Mouse (Mus musculus) cerebellum, adult 9-10 months (tissue): ENCODE measurements at regions not wholly inside any gene's neighbourhood (a gene's known extent, or its start where the extent isn't known, plus 50 kb on each side); places are given as distances from the start of the nearest gene placed in this dataset.

Source experiments
- DNase-seq: peaks from one replicate; pipeline ENCODE4 v3.0.0; 2022

DNA sequence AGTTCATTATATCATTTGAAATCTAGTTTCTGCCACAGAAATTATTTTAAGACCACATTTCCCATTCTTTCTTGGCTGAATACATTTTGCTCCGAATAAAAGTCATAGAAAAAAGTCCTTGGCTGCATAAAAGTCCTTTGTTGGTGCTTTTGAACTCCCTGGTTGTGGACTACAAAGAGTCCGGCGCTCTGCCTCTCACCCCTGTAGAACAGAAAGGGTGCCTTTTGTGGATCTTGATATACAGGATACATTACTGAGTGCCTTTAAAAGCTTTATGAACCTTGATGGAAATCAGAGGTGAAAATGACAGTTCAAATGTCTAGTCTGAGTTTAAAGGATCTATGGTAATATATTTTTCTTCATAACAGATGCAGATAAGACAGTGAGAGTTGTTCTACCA lies 355.5 kb downstream of the Anxa1 start:
- DNase-seq: no peak

DNA sequence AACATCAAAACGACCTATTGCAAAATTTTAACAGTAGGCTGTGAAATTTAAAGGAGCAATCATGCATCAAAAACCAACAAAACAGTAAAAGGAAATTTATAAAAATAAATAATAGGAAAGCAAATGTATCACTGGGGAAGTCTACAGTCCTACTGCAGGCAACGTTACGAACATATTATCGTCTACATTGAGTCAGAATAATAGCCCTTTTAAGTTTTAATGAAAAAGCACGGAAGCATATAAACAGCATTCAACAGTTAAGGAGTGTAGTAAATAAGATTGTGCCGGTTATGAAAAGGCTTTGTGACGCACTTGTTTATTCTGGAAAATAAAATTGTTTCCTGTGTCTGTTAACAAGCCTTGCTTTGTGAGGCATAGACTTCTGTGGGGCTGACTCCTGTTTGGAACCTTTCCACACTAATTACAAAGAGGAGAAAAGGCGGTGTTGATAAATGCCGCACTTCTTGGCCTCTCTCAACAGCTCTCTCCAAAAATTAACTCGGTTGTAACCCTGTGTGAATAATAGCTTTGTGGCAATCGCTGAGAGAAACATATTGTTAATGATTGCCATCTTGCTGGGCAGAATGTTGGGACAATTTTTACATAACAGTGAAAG lies 363.0 kb downstream of the Anxa1 start:
- DNase-seq: no peak

DNA sequence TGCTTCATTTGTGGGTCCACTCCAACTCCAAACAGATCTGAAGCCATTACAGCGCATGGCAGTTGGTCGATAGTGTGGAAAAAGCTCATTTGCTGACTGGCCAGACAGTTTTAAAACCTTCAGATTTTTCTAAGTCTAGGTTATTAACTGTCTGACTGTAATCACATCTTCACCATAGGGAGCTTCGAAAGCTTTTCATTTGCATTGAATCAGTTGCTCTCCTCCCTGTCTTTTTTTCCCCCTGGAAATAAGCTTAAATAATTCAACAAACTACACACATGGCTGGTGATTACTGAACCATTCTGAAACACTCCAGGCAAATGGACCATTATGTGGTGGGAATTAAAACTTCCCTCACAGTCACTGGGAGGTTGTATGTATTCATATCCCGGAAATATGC lies 376.6 kb downstream of the Anxa1 start:
- DNase-seq: no peak

DNA sequence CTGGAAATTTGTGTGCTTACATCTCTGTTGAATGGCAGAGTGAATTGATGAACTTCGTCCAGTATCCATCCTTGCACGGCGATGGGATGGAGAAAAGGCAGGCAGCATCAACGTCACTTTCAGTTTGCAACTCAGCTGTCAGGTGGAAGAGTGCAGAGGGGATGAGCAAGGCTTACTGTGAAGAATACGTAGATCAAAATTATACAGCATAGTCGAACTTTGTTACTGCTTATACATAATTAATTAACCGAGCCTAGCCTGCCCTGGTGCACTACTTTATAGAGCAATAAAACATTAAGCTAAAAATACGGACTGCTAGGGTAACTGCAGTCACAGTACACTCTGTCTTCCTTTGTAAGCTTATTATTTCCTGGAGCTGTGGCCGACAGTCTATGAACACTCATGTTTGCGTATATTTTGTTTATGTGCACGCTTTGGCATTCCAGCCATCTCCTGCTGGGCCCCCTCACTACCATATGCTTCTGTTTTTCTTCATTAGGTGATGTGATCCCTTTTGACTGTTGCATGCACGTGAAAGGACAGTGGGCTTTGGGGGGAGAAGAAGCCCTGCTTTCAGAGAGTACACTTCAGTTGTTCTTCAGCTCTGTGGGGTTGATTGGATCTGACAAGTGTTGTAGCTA lies 380.8 kb downstream of the Anxa1 start:
- peak; percentile 57 for DNase-seq

DNA sequence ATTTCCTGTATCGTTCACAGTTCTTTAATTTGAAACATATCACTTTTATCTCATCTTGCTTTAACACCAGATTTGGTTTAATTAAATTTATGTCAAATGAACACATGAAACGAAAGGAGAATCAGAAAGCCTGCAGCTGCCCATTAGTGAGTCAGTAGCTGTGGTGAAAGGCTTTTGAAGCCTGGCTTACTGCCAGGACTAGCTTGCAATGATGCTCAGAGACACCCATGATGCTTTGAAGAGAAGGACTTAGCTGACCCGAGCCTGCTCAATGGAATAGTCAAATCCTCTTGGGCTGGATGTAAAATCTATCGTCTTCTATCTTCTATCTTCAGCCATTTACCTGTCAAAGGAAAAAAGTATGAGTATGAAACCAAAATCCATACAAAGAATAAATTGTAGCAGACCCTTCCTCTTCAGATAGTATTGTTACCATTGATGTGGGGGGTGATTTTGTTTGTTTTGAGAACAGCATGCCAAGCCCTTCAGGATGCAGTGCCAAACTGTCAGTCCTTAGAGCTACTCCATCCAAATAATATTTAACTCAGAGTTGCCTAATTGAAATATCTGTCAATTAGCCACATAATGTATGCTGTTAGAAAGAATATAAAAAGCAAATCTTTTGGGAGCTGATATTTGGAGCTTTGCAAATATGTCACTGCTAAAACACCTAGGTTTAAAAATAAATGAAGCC lies 384.7 kb downstream of the Anxa1 start:
- DNase-seq: no peak

DNA sequence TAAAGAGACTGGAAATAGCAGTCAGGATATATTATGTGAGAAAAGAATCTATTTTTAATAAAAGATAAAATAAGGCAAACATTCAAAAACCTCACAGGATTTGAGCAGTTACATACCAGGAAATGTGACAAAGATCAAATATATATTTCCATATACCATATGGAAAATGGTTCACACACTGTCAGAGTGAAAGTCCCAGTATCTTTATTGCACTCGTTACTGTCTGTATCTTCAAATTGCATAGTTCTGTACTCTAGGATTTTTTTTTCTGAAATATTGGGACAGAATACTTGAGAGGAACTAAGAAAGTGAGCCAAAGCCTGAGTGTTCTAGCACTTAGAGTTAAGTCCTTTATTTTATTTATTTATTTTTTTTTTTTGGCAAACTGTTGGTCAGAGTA lies 403.5 kb downstream of the Anxa1 start:
- no peak for DNase-seq

DNA sequence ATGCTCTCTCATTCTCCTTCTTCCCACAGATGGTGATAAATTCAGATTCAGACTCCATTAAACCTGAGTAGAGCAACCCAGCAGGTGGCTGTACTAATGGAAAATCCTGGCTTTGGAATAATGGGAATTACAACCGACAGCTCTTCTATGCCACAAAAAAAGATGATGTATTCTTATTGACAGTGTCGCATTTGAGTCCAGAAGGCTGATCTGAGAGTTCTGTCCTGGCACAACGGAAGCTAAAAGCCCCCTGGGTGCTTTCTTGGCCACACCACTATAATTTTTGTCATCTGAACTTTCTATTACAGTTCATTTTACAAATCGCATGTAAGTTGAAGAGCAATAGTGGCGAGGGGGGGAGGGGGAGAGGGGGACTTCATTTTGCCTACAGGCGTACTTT lies 411.9 kb downstream of the Anxa1 start:
- DNase-seq: no peak

DNA sequence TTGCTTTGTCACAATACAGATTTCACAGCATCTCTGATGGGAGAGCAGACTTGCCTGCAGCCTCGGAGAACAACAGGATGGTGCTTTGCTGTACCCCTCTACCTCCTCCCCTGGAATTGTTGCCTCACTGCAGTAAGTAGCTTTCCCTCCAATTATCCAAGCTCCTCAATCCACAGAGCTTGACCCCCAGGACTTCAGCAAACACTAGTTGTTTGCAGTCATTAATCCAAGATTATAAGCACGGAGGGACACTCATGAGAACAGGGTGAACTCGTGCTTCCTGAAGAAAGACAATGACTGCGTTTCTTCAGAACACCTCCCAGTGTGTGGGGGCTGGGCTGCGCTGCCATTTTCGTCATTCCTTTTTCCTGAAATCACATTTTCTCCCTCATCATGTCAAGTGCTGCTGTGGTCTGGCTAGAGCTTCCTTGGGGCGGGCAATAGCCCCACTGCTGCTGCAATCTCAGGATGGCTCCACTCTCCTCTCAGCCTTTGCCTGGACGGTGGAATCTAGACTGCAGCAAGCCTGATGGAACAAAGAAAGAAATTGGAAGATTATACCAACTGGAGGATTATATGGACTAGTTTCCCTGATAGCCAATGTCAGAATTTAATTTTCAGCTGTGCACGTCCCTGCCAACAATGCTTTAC lies 413.0 kb downstream of the Anxa1 start:
- no peak for DNase-seq

DNA sequence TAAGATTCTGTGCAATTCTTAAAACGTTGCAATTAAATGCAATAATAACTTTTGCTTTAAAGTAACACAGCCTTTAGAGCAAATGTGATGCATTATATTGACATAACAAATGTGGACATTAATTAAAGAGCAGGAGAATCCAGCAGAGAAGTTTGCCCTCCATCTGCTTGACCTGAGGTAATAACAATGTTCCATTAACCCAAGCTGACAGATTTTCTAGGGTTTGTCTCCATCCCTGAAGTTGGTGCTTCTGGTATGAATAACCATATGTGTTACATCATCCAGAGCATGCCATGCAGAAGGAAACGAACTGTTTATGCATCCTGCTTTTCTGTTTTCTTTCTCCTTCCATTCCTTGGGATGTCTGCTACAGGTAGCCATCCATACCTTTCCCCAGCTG lies 414.0 kb downstream of the Anxa1 start:
- no peak for DNase-seq

DNA sequence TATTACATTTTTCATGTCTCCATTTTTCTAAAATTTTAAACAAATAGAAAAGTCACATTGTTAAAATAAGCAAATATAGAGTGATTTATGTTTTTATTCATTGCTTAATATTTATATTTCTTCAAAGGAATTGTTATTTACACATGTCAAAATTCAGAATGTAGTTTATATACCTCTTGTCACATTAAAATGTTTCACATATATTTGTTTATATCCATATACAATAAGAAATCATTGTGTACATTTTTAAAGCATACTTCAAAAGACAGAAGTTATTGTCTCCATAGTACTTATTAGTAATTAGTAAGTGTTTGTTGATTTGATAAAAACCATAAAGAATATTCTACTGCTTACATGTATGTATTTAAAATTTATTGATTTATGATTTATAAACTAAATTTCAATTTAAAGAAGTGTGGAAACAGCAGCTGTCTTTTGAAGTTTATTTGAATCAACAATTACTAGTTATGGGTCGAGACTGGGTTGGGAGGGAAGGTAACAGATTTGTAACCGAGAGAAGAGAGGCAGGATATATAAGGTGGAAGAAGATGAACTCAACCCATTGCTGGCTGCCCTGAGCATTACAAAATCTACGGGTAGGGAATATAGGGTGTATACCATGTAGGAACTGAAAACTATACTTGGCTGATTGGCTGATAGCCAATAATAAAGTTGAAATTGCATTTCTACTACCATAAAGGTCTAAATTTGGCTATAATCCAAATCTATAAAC lies 420.8 kb downstream of the Anxa1 start:
- DNase-seq: no peak

DNA sequence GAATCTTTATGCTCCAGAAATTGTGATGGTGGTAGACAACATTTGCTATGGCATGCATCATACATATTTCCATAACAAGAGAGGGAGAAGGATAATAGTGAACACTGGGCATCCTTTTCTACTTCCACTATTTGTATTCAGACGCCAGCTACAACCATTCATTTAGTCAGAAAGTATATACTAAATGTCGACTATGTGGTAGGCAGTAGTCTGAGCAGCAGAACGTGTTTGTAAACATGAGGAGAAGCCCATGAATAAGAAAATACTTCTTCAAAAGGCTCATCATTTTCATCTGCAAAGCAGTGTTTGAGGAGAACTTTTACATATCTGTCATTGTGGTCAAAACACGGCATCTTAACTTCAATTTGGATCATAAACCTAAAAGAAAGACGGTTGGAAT lies 421.4 kb downstream of the Anxa1 start:
- no peak for DNase-seq

DNA sequence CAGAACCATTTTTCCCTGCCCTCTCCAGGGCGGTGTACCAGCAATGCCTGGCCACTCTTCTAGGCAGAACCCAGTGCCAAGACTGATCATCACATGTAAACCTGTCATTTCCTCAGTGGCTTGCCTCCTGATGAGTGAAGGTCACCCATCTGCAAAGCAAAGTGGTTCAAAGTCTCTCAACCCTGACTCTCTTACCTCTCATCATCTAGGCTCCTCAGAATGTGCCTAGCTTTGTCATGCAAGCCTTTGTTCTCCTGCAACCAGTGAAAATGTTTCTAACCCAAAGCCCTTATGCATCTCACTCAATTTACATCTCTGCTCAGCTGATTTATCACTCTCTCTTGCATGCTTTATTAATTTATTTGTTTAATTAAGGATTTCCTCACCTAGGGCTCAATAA lies 445.5 kb downstream of the Anxa1 start:
- no peak for DNase-seq

DNA sequence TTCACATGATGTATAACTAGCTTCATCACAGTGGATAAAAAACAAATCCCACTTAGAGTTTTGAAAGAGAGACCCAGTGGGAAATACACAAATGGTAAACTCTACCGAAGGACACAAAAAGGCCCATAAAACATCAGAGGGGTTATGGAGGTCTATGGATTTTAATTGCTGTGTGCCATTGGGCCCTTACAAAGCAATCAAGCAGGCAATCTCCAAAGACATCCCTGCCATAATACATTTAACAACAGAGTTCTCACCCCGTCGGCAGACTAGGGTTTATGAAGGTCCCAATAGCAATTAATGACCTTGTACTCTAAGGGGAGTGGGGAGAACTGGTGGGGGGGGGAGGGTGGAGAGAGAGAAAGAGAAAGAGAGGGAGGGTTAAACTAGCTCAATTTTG lies 448.0 kb downstream of the Anxa1 start:
- DNase-seq: no peak

DNA sequence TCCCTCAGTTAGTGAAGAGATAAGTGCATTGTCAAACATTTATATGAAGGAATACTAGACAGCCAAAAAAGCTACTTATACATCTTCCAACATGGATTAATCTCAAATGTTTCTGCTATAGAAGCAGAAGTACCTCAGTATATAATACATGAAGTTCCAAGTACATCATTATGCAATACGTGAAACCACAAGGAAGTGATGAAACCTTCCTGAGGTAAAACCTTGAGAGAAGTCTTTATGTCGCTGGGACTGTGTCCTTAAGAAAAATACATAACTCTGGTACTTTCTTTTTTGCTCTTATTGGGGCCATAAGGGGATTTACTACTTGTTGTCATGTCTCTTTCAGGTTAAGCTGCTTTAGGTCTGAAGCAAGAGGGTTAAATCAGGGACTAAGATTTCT lies 469.6 kb downstream of the Anxa1 start:
- no peak for DNase-seq

DNA sequence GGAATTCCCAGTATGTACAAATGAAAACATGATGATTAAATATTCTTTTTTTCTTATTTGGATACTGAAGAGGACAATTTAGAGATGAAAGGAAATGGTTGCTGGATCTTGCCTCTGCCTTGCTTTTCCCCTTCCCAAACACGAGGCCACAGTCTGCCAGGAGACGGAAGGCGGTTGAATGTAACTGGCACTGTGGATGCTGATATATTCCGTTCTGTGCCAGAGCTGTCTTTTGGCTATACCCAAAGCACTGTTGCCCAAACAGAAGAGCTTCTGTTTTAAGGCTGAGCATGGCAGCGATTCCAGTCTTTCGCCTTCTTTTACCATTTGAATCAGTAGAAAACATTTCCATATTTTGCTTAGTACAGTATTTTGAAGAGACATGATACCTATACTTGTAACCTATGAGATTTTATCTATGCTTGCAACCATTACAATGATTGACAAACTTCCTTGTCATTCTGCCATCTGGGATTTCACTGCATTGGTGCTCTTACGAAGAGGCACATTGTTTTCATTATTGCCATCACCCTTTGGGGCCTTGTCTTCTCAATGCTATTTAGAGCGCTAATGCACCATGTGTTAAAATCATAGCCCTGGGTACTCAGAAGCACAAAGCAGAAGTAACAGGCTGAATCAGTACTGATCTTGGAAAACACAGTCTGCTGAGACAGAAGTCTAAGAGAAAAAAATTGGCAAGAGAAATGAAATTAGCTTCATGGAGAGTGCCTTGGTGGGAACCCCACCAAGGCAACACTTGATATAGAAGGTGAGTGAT lies 504.6 kb downstream of the Anxa1 start:
- peak; percentile 3 for DNase-seq

DNA sequence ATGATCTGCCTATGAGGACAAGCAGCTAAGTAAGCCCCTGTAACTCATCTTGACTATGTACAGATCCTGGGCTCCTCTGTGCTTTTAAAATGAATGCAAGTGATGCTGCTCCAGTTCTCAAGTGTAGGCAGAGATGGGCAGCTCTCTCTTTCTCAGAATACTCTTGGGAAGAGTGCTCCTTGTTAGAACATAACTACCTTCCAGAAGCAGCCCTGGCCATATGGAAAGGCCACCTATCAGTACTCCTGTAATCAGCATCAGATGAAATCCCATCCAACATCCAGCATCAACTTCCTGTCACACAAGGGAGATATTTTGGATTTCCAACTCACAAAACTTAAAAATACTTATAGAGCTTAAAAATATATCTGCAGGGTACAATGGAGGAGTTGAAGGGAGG lies 509.8 kb downstream of the Anxa1 start:
- DNase-seq: no peak

DNA sequence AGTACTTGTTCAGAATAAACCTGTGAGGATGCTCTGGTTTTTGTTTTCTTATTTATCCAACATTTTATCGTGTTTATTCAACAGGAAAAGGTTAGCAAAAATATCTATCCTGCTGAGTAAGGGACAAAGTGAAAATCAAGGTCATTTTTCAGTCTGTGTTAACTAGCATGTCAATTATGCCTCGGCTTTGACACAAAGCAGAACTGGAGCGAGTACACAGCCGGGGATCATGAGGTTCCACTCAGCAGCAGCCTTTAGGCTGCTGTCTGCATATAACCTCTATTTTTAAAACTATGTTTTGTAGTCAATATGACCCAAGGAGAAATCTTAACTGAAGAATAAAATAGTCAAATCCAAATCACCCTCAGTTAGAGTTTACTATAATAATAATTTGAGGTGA lies 542.6 kb downstream of the Anxa1 start:
- DNase-seq: no peak

DNA sequence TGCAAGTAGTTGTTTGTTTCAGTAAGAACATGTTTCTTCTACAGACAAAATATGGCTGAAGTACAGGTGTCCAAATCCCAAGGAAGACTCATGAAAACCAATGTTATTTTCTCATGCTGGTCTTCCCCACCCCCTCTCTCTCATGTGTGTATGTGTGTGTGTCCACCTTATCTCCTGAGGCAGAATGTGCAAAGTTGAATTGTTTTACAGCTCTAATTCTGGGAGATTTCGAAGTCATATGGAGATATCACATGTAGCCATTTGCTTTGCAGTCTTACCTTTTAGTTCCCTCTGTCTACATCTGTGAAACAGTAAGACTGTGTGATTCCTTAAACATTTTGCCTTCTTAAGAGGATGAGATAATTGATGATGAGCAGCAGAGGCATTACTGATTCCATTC lies 582.8 kb downstream of the Anxa1 start:
- DNase-seq: no peak

DNA sequence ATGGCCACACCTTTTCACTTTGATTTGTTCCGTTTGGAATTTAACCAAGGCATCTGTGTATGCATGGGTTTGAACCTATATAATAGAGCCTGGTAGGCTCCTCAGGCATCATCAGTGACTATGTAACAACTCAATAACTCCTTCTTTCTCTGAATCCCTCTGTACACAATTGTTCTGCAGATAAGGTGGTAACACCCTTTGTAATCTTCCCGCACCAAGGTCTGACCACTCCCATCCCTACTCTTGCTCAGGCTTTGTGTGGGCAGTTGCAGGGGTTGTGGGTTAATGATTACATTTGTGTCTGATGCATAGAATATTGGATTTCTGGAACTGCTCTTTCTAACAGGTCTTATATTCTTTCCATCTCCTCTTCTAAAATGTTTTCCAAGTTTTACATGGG lies 596.9 kb downstream of the Anxa1 start:
- no peak for DNase-seq

DNA sequence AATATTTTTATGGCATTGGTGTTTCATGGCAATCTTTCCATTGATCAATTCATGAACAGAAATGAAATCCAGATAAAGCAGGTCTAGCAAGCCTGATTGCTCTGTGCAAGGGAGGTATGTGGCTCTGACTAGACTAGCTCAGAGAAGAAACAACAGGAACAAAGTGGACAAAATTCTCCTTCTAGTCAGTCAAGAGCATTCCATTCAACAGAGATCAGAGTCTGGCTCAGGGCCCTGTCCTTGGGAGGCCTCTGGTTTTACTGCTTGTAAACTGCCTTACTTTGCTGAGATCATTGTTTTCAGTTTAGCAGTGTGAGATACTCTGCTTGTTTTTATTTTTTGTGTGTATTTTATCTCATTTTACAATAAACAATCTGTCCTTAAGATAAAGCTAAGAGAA lies 607.2 kb downstream of the Anxa1 start:
- no peak for DNase-seq

DNA sequence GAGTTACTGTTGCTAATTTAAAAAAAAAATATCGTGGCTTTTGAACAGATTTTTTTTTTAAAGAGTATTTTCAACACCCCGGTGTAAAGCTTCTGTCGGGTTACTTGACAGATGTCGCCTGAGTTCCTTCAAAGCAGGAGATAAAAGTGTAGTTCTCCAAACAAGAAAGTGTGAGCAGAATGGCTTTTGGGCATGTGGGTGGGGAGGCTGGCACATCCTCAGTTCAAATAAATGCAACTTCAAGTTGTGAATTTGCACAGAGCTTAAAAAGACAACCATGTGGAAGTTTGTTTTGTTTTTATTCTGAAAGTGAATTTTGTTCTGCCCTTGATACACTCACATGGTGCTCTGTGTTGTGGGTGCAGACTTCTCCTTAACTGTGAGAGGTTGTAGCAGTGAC lies 612.9 kb downstream of the Anxa1 start:
- DNase-seq: no peak

DNA sequence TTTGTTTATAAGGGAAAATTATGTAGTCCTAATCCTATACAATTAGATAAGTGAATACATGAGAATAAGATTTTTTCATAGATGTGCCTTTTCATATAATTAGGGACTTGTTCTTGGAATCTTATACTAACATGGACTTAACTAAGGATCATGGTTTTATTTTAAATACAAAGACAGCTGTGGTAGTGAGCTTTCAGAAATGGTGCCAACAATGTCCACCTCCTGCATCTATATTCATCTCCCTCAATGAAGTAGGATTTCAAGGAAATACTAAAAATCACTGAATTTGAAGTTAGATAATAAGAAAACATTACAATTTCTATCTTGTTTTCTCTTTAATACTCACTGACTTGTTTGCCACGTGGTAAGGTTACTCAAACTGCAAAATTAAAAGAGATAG lies 619.8 kb downstream of the Anxa1 start:
- no peak for DNase-seq
